Mouse (Mus musculus) heart, embryonic 12.5 days (tissue): ENCODE data around the gene Dock8. TPM values are rescaled to one million over a fixed set of nuclear protein-coding genes. Genes with fewer than 3 reads are reported as not detected.
A peak's percentile ranks its signal among the peaks of the same experiment; 100 is the strongest.

Experiments used
- ATAC-seq: fragments of 200-750 bp; cut with Nextera tagmentation; 2 replicates; pipeline ENCODE4 v1.8.0; 2017; ENCODE audit warnings: moderate TSS enrichment, moderate library complexity; ENCODE audit not compliant: insufficient number of reproducible peaks, low FRiP score
- H3K27ac ChIP-seq: fragments of 300-500 bp; sonication (generic); 2 replicates; pipeline ENCODE4 v1.5.1; 2016; ENCODE audit warnings: mild to moderate bottlenecking, moderate library complexity; ENCODE audit not compliant: poor library complexity, severe bottlenecking
- H3K27me3 ChIP-seq: fragments of 300-500 bp; sonication (generic); replicated peaks from 2 replicates; pipeline ENCODE4 v1.6.1; 2016; ENCODE audit warnings: mild to moderate bottlenecking, moderate library complexity
- H3K36me3 ChIP-seq: fragments of 300-500 bp; sonication (generic); 2 replicates; pipeline ENCODE4 v1.6.1; 2016; ENCODE audit warnings: mild to moderate bottlenecking, moderate library complexity
- H3K4me1 ChIP-seq: fragments of 300-500 bp; sonication (generic); replicated peaks from 2 replicates; pipeline ENCODE4 v1.6.1; 2016; ENCODE audit warnings: mild to moderate bottlenecking
- H3K4me2 ChIP-seq: fragments of 300-500 bp; sonication (generic); 2 replicates; pipeline ENCODE4 v1.6.1; 2016; ENCODE audit warnings: mild to moderate bottlenecking, moderate library complexity
- H3K4me3 ChIP-seq: fragments of 300-500 bp; sonication (generic); 2 replicates; pipeline ENCODE4 v1.5.1; 2016; ENCODE audit warnings: mild to moderate bottlenecking
- H3K9ac ChIP-seq: fragments of 300-500 bp; sonication (generic); 2 replicates; pipeline ENCODE4 v1.6.1; 2016; ENCODE audit warnings: mild to moderate bottlenecking, moderate library complexity
- H3K9me3 ChIP-seq: fragments of 300-500 bp; sonication (generic); replicated peaks from 2 replicates; pipeline ENCODE4 v1.6.1; 2016; ENCODE audit warnings: mild to moderate bottlenecking, moderate library complexity
- WGBS: fragments of 180-500 bp; shearing (Covaris S2); methylation state at CpG from one replicate; pipeline ENCODE4 v1.1.7; 2016; 5-methylcytosine and 5-hydroxymethylcytosine counted together
- polyA plus RNA-seq: library from polyadenylated mRNA; unstranded; fragments of >200 nt; fragmentation: Nextera tagmentation; extraction: Ambion mirVana; gene quantifications from 2 replicates; pipeline ENCODE4 v1.2.1, GENCODE M21; 2016

The Dock8 gene
- polyA plus RNA-seq, 1 experiment from 2014 or later: 3.2 TPM

GRCm38 (mm10) chr19:24983050-24983449, 16.3 kb upstream of the Dock8 start:
- no peak overlapping the region for H3K9ac ChIP-seq
- H3K4me3 ChIP-seq: no peak overlapping the region
- no peaks in the 10 kb centered on the region for H3K36me3 ChIP-seq
- H3K9me3 ChIP-seq: no peaks in the 10 kb centered on the region
- no peak overlapping the region for H3K4me2 ChIP-seq
- no peaks in the 10 kb centered on the region for H3K27me3 ChIP-seq
- H3K27ac ChIP-seq: no peak overlapping the region
- ATAC-seq: no peak
- H3K4me1 ChIP-seq: peaks cover 1% of the 10 kb centered on the region; the same call in 1 of the 2 replicates
- WGBS: 79% methylated on average over 4 of the region's 4 CpGs

DNA sequence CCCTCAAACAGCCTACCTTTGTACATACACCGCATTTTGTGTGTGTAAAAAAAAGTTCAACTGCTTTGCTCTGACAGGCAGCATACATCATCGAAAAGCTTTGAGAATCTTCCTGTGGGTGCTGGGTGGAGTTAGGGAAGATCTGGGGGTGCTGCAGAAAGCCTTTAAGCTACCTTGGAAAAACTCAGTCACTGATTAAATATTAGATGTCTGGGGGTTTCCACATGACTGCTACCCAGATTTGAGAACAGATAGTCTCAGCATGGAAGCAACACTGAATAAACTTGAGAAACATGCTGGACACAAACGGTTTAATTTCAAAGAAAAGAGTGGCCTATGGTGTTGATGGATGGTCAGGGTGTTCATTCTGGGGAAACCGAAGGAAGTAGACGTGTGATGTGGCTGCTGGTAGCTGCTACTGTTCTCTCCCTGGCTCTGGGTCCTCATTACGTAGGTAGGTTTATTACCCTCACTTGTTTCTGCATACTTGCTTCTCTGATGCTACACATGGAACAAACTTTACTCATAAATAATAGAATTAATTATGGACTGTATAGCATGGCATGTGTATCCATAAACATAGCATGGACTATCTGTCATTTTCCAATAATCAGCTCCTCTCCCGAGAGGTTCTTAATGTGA, 15.4 kb upstream of the Dock8 start:
- Histone ChIP-seq H3K4me1 (peaks cover 5% of the 10 kb centered on the region; the same call in 1 of the 2 replicates), H3K27me3 (no peaks in the 10 kb centered on the region), H3K9ac (no peak overlapping the region), H3K4me3 (no peak overlapping the region), H3K36me3 (no peaks in the 10 kb centered on the region), H3K9me3 (no peaks in the 10 kb centered on the region), H3K4me2 (no peak overlapping the region), H3K27ac (no peak overlapping the region)
- 69% methylated on average over 7 of the region's 7 CpGs for WGBS
- ATAC-seq: no peak

DNA sequence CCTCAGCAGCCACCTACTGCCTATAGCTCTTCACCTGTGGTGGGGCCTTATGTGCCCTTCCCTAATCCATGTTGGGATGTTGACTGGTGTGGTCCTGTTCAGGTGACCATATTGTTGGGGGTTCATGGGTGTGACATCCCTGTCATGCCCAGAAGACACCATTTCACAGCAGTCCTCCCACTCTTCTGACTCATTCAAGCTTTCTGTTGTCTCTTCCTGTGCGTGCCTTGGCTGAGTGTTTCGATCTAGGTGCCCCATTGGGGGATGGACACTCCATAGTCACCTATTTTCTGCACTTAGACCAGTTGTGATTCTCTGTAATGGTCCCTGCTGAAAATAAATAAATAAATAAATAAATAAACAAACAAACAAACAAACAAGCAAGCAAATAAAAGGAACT, 14.3 kb upstream of the Dock8 start:
- Histone ChIP-seq H3K4me1 (peaks cover 5% of the 10 kb centered on the region; the same call in 1 of the 2 replicates), H3K27ac (no peak overlapping the region), H3K27me3 (no peaks in the 10 kb centered on the region), H3K36me3 (no peaks in the 10 kb centered on the region), H3K9me3 (no peaks in the 10 kb centered on the region), H3K4me2 (no peak overlapping the region), H3K4me3 (no peak overlapping the region), H3K9ac (no peak overlapping the region)
- 93% methylated on average over 2 of the region's 2 CpGs for WGBS
- ATAC-seq: no peak

DNA sequence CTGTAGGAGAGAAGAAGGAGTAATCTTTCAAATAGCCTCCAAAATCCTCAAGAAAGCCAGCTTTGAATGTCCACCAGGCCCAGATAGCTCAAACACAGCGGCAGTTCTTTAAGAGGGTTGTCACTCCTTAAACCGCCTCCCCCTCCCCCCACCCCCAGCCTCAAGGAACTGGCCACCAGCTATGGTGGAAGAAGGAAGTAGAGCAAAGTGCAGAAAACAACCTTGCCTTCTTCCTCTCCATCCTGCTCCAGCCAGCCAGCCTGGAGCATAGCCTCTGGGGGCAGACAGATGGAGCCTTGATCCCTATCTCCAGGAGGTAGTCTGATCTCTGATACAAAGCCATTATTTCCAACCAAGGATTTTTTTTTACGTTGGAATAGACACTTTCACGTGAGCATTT, 12.0 kb upstream of the Dock8 start:
- H3K4me3 ChIP-seq: no peak overlapping the region
- 58% methylated on average over 4 of the region's 4 CpGs for WGBS

DNA sequence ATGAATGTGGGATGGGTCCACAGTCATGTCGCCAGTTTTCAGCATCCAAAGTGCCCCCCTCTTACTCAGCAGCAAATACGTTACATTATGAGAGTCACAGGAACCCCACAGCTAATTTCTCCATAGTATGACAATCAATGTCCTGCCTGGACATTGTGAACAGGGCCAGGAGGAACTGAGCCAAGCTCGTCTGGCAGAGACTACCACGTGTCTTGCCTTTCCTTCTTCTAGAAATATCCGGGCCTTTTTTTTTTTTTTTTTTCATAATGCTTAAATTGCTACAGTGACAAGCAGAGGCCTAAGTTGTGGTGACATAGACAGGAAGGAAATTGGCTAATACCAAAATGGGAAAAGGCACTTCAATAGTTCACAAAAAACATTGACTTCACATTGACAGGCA, 10.5 kb upstream of the Dock8 start:
- 69% methylated on average over 5 of the region's 5 CpGs for WGBS
- H3K9me3 ChIP-seq: no peaks in the 10 kb centered on the region
- no peaks in the 10 kb centered on the region for H3K27me3 ChIP-seq
- H3K4me2 ChIP-seq: no peak overlapping the region
- H3K4me1 ChIP-seq: peaks cover 5% of the 10 kb centered on the region; the same call in 1 of the 2 replicates
- no peak overlapping the region for H3K9ac ChIP-seq
- H3K36me3 ChIP-seq: no peaks in the 10 kb centered on the region
- no peak overlapping the region for H3K4me3 ChIP-seq
- ATAC-seq: no peak
- H3K27ac ChIP-seq: no peak overlapping the region

More for the DNA sequence above, 12.0 kb upstream of the Dock8 start:
- ATAC-seq: no peak
- Histone ChIP-seq H3K4me2 (no peak overlapping the region), H3K27me3 (no peaks in the 10 kb centered on the region), H3K36me3 (no peaks in the 10 kb centered on the region), H3K9me3 (no peaks in the 10 kb centered on the region), H3K4me1 (peaks cover 5% of the 10 kb centered on the region; the same call in 1 of the 2 replicates), H3K9ac (no peak overlapping the region), H3K27ac (no peak overlapping the region)

GRCm38 (mm10) chr19:24990138-24990822, 9.1 kb upstream of the Dock8 start:
- Histone ChIP-seq H3K27me3 (no peaks in the 10 kb centered on the region), H3K9me3 (no peaks in the 10 kb centered on the region), H3K27ac (no peak overlapping the region), H3K4me2 (no peak overlapping the region), H3K4me1 (peaks cover 15% of the 10 kb centered on the region), H3K36me3 (no peaks in the 10 kb centered on the region), H3K4me3 (no peak overlapping the region), H3K9ac (no peak overlapping the region)
- 57% methylated on average over 7 of the region's 7 CpGs for WGBS
- ATAC-seq: no peak

- Histone ChIP-seq H3K4me3 (no peak overlapping the region), H3K4me2 (no peak overlapping the region), H3K27ac (no peak overlapping the region), H3K4me1 (peaks cover 10% of the 10 kb centered on the region), H3K9ac (no peak overlapping the region), H3K36me3 (no peaks in the 10 kb centered on the region), H3K27me3 (peaks cover 6% of the 10 kb centered on the region), H3K9me3 (no peaks in the 10 kb centered on the region)
- 67% methylated on average over 6 of the region's 6 CpGs for WGBS
- no peak for ATAC-seq
These were observed 5.8 kb upstream of the Dock8 start for GRCm38 (mm10) chr19:24993526-24993925.

DNA sequence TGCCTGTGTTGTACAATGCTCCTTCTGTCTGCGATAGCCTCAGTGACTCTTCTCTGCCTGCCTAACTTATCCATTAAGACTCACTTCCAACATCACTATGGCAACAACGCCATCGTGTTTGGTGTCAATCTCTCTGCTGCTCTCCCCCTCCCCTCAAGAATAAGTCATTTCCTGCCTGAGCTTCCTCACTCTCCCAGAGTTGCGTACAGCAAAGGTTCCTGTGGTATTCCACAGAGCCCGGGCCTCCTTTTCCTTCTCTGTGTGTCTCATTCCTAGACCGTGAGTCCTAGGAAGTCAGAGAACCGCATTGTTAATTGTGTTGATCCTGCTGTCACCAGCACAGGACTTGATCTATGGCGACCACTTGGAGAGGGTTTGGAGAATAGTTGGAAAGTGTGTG, 4.4 kb upstream of the Dock8 start:
- H3K27ac ChIP-seq: peak overlapping the region; percentile 43; the same call in 1 of the 2 replicates
- H3K9me3 ChIP-seq: no peaks in the 10 kb centered on the region
- peak overlapping the region; percentile 26; the same call in 1 of the 2 replicates for H3K4me2 ChIP-seq
- H3K27me3 ChIP-seq: peaks cover 6% of the 10 kb centered on the region
- 32% methylated on average over 8 of the region's 8 CpGs for WGBS
- no peak overlapping the region for H3K9ac ChIP-seq
- H3K4me1 ChIP-seq: peaks cover 10% of the 10 kb centered on the region
- no peaks in the 10 kb centered on the region for H3K36me3 ChIP-seq
- ATAC-seq: no peak
- H3K4me3 ChIP-seq: no peak overlapping the region

GRCm38 (mm10) chr19:24996815-24997704, 2.3 kb upstream of the Dock8 start:
- no peaks in the 10 kb centered on the region for H3K9me3 ChIP-seq
- no peaks in the 10 kb centered on the region for H3K36me3 ChIP-seq

DNA sequence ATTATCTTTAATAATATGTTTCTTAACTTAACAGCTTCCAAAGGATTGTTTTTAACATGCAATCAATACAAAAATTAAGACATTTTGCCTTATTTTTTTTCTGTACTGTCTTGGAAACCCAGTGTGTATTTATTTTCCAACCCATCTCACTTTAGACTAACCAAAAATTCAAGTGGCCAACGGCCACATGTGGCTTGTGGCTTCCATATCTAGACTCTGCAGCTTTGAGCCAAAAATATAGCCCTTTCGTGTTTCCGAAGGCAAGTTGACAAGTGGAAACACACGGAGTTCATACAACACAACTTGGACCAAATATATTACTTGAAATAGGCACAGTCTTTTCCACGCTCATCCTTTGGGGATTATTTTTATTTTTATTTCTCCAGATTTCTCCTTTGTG, 773 bp upstream of the Dock8 start:
- Histone ChIP-seq H3K4me3 (peak overlapping the region; percentile 90), H3K4me1 (peaks cover 15% of the 10 kb centered on the region), H3K9me3 (no peaks in the 10 kb centered on the region), H3K27ac (no peak overlapping the region), H3K9ac (no peak overlapping the region), H3K4me2 (peak overlapping the region; percentile 96), H3K27me3 (peaks cover 20% of the 10 kb centered on the region), H3K36me3 (no peaks in the 10 kb centered on the region)
- no peak for ATAC-seq
- WGBS: 58% methylated on average over 5 of the region's 5 CpGs

More at GRCm38 (mm10) chr19:24996815-24997704, 2.3 kb upstream of the Dock8 start:
- H3K27ac ChIP-seq: no peak overlapping the region
- H3K4me3 ChIP-seq: no peak overlapping the region
- no peak for ATAC-seq
- no peak overlapping the region for H3K9ac ChIP-seq
- H3K4me2 ChIP-seq: no peak overlapping the region
- 58% methylated on average over 12 of the region's 12 CpGs for WGBS
- H3K4me1 ChIP-seq: peaks cover 15% of the 10 kb centered on the region
- peaks cover 20% of the 10 kb centered on the region for H3K27me3 ChIP-seq

DNA sequence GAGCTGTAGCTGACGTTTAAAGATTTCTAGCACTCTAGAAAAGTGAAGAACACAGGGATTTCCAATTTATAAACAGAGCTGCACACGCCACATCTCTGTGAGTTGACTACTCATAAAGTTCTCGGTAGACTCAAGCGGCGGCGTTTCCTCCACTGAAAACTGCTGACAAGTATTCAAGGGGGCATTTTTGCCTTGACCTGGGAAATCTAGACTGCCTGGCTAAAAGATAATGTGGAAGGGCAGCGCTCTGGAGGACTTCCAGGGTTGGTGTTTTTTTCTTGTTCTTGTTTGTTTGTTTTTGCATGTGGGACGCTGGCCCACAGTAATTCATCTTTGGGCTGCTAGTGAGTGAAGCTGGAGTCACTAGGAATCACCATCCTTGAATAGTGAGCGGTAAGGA, 819 bp downstream of the Dock8 start:
- 18% methylated on average over 9 of the region's 9 CpGs for WGBS
- Histone ChIP-seq H3K4me1 (peaks cover 13% of the 10 kb centered on the region), H3K9ac (no peak overlapping the region), H3K27ac (no peak overlapping the region), H3K4me3 (peak overlapping the region; percentile 90), H3K4me2 (peak overlapping the region; percentile 96), H3K36me3 (no peaks in the 10 kb centered on the region), H3K9me3 (no peaks in the 10 kb centered on the region), H3K27me3 (peaks cover 20% of the 10 kb centered on the region)
- ATAC-seq: no peak
